Mouse (Mus musculus) cerebellum, adult 2 months (tissue): ENCODE results near the gene Nim1k. TPM values are rescaled to one million over a fixed set of nuclear protein-coding genes. Genes with fewer than 3 reads are reported as not detected.

ENCODE experiments used
- DNase-seq, 2 experiments: peaks; one replicate each; pipeline ENCODE4 v3.0.0; 2021
- H3K27ac ChIP-seq: fragments of 200-500 bp; 2 replicates; pipeline ENCODE4 v1.5.1; 2012; ENCODE audit warnings: low read length, control low read depth, inconsistent platforms; ENCODE audit not compliant: insufficient read depth
- H3K27me3 ChIP-seq: fragments of 200-500 bp; 2 replicates; pipeline ENCODE4 v1.6.1; 2012; ENCODE audit warnings: inconsistent platforms, mild to moderate bottlenecking, low read length, moderate library complexity; ENCODE audit not compliant: control insufficient read depth, insufficient read depth
- H3K4me1 ChIP-seq: fragments of 200-500 bp; 2 replicates; pipeline ENCODE4 v1.6.1; 2011; ENCODE audit warnings: low read length; ENCODE audit not compliant: control insufficient read depth, insufficient read depth
- H3K4me3 ChIP-seq: fragments of 200-500 bp; replicated peaks from 2 replicates; pipeline ENCODE3; 2011; ENCODE audit warnings: mild to moderate bottlenecking, low read depth, low read length, control low read depth; ENCODE audit not compliant: insufficient read depth
- CTCF ChIP-seq: fragments of 200-500 bp; IDR thresholded peaks from 2 replicates; pipeline ENCODE4 v1.5.1; 2011; ENCODE audit warnings: low read depth, mild to moderate bottlenecking, control low read depth, low read length, moderate library complexity, borderline replicate concordance; ENCODE audit not compliant: insufficient read depth
- POLR2A ChIP-seq: fragments of 200-500 bp; IDR thresholded peaks from 2 replicates; pipeline ENCODE4 v1.6.1; 2011; ENCODE audit warnings: low read length, control low read depth, borderline replicate concordance; ENCODE audit not compliant: insufficient read depth
- WGBS: fragments of 180-500 bp; shearing (Covaris S2); methylation state at CpG from one replicate; pipeline ENCODE4 v1.1.7; 2018; 5-methylcytosine and 5-hydroxymethylcytosine counted together
- polyA plus RNA-seq: library from polyadenylated mRNA; depleted of rRNA; stranded (reverse); fragments of >200 nt; gene quantifications from 2 replicates; pipeline ENCODE4 v1.2.3, GENCODE M21; 2012

Nim1k gene
- polyA plus RNA-seq, 1 experiment, result 4.7 TPM

GRCm38 (mm10) chr13:119716105-119716504 lies 39.6 kb downstream of the Nim1k start:
- Histone ChIP-seq H3K27me3 (no peaks in the 10 kb centered on the region), H3K4me3 (no peak overlapping the region), H3K27ac (no peak overlapping the region), H3K4me1 (peaks cover 6% of the 10 kb centered on the region)
- no peak for TF ChIP-seq CTCF
- DNase-seq, result no peak
- 82% methylated on average over 2 of the region's 2 CpGs for whole genome bisulfite sequencing

DNA sequence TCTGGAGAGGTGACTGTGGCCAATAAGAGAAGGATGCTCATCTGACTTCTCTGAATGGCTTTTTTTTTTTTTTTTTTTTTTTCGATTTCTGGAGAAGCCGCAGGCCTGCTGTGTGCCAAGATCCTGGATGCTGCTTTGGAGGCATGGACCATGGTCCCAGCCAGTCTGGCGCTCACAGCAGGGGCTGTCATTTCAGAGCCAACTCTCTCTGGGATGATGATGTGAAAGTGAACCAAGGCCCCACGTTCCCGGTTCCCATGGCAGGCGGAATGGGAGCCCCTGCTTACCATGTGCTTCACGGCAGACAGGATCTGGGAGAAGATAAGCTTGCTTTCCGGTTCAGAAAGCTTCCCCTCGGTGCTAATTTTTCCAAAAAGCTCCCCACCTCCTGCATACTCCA lies 41.9 kb downstream of the Nim1k start:
- H3K4me1 ChIP-seq, result peaks cover 6% of the 10 kb centered on the region
- no peaks in the 10 kb centered on the region for H3K27me3 ChIP-seq
- WGBS, result 6% methylated on average over 9 of the region's 9 CpGs
- TF ChIP-seq POLR2A, result no peak
- no peak for TF ChIP-seq CTCF
- DNase-seq, result peak; percentile 56 to 62
- no peak overlapping the region for H3K4me3 ChIP-seq
- H3K27ac ChIP-seq, result no peak overlapping the region

DNA sequence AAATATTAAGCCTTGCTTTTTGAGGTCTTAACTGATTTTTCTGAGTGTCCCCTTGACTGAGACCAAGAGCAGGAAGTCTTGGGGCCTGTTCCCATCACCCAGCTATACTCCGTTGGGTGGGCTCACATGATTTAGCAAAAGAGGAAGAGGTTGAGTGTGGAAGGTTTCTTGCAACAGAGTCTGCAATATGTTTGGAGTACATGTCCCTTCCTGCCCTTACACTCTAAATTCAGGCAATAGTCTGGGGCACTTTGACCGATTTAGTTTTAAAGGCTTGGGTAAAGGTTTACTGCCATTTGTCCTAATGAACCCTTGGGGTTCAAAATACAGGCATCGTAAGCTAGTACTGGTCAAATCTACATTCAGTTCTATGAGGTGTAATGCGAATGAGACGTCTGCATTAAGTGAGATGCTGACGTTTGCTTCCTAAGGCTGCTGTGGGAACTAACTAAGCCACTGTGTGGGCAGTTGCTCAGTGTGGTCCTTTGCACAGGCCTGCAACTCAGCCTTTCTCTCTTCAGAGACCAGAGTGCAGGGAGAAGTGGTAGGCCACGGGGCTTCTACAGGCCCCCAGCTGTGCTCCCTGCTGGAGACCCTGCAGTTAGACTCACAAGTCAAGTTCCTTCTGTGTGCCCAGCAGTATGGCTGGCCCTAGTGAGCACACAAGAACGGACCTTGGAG lies 42.4 kb downstream of the Nim1k start:
- H3K27me3 ChIP-seq, result no peaks in the 10 kb centered on the region
- H3K4me3 ChIP-seq, result no peak overlapping the region
- WGBS, result 58% methylated on average over 8 of the region's 8 CpGs
- TF ChIP-seq POLR2A (no peak), CTCF (no peak)
- DNase-seq, result no peak
- no peak overlapping the region for H3K27ac ChIP-seq
- peaks cover 6% of the 10 kb centered on the region for H3K4me1 ChIP-seq

DNA sequence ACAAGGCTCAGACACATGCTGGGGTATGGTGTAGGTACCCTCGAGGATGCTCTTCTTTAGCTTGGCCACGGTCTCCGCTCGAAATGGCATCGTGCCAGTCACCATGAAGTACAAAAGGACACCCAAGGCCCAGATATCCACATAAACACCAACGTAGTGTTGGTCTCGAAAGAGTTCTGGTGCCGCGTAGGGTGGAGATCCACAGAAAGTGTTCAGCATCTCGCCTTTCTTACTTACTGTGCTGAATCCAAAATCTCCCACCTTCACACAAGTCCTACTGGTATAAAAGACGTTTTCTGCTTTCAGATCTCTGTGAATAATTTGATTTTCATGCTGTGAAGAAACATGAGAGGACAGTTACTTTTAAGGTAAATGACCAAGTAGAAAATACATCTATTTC lies 43.2 kb downstream of the Nim1k start:
- Histone ChIP-seq H3K27me3 (no peaks in the 10 kb centered on the region), H3K27ac (no peak overlapping the region), H3K4me1 (peaks cover 6% of the 10 kb centered on the region), H3K4me3 (no peak overlapping the region)
- no peak for TF ChIP-seq POLR2A
- TF ChIP-seq CTCF, result no peak
- WGBS, result 65% methylated on average over 11 of the region's 11 CpGs
- no peak for DNase-seq

DNA sequence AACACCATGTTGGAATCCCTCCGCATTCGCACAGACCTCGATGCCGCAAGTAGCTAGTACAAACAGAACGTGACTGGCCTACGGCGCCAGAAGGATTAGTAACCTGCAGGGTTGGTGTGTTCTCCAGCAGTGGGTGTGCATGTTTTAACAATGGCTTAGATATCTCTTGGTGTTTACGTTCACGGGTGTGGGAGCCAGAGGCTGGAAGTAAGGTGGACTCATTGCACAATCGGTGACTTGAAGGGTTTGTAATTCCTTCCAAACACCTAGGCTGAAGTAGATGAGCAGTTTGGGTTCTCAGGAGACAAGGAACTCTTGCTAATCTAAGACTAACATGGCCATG lies 45.4 kb downstream of the Nim1k start:
- WGBS, result 77% methylated on average over 10 of the region's 10 CpGs
- no peak for DNase-seq
- TF ChIP-seq CTCF, result no peak
- no peak overlapping the region for H3K4me3 ChIP-seq
- H3K27ac ChIP-seq, result no peak overlapping the region
- H3K27me3 ChIP-seq, result no peaks in the 10 kb centered on the region
- H3K4me1 ChIP-seq, result peaks cover 6% of the 10 kb centered on the region

DNA sequence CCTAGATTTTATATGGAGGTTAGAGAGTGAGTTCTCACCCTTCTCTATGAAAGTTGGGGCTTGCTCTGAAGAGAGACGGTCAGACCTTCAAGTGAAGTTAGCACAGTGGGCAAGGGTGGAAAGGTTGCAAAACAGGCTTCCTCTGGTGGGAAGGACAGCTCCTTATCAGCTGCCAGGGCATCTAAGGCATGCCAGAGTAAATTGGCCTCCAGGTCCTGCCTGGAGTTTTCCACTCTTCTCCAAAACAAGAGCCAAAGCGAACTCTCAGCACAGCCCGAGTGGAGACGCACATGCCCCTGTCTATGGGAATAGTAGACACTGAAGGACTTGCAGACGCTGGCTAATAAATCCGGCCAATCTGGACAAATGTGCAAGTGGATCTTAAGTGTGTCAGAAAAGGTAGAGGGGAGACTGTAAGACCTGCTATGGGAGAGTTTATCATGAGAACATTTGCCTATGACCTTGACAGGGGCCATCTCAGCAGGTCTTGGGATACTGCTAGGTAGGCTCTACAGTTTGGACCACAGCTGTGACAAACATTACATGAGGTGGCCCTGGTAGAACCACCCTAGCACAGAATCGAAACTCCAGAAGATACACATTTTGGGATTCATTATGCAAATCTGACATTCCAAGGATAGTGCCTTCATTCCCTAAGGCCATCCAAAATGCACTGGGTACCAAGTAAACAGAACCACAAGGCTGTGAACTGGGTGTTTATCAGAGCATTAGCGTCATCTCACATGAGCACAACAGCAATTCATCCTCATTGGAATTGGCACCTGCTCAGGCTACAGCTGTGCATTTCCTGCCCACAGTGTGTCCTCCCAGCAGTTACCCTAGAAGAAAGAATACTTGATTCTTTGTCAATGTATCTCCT lies 46.1 kb downstream of the Nim1k start:
- no peak for DNase-seq
- Histone ChIP-seq H3K27ac (no peak overlapping the region), H3K4me3 (no peak overlapping the region), H3K27me3 (no peaks in the 10 kb centered on the region), H3K4me1 (peaks cover 6% of the 10 kb centered on the region)
- WGBS, result 73% methylated on average over 8 of the region's 8 CpGs
- TF ChIP-seq CTCF, result no peak
- no peak for TF ChIP-seq POLR2A

DNA sequence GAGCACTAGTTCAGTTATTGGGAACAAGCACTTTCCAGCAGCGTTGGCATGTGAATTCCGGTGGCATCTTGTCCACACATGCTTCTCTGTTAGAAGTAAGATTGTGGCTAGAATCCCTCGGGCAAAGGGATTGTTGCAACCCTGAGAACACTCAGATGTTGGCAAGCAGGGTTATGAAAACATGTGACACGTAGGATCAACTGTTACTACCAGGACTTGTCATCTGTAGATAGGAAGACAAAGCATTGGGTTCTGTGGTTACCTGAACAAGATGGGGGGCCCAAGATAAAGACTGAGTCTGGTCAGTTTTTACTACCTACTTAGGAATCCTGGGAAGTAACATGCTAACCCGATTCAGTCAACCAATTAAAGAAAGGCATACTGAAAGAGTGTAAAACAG lies 46.7 kb downstream of the Nim1k start:
- no peak for DNase-seq
- H3K27me3 ChIP-seq, result no peaks in the 10 kb centered on the region
- no peak for TF ChIP-seq POLR2A
- H3K27ac ChIP-seq, result no peak overlapping the region
- H3K4me3 ChIP-seq, result no peak overlapping the region
- peaks cover 5% of the 10 kb centered on the region for H3K4me1 ChIP-seq
- 59% methylated on average over 5 of the region's 5 CpGs for WGBS

- TF ChIP-seq POLR2A, result no peak
- no peak overlapping the region for H3K4me3 ChIP-seq
- no peak for DNase-seq
- no peak overlapping the region for H3K27ac ChIP-seq
- WGBS, result 89% methylated on average over 6 of the region's 6 CpGs
- H3K4me1 ChIP-seq, result no peaks in the 10 kb centered on the region
- H3K27me3 ChIP-seq, result no peaks in the 10 kb centered on the region
These were observed 47.8 kb downstream of the Nim1k start for GRCm38 (mm10) chr13:119707906-119708305.
